Mouse (Mus musculus): ENCODE results near the gene Fmnl2.

Gene Fmnl2

DNA sequence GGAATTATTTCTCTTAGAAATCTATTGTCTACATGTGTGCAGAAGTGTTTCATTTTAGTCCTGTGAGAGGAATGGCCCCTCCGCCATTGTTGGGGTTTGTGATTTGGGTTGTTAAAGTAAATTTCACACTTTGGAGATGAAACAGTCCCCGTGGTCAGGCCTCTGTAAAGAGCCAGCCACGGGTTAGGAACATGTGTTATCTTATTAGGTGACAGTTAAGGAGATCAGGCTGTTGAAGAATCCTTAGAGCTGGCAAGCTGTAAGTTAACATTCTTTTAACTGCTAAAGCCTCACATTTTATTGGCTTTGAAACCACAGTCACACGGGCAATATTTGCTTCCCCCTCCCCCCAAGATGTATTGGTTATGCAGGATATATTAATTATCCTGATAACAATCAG is 131.7 kb downstream of the Fmnl2 start:
- no peak for DNase-seq

DNA sequence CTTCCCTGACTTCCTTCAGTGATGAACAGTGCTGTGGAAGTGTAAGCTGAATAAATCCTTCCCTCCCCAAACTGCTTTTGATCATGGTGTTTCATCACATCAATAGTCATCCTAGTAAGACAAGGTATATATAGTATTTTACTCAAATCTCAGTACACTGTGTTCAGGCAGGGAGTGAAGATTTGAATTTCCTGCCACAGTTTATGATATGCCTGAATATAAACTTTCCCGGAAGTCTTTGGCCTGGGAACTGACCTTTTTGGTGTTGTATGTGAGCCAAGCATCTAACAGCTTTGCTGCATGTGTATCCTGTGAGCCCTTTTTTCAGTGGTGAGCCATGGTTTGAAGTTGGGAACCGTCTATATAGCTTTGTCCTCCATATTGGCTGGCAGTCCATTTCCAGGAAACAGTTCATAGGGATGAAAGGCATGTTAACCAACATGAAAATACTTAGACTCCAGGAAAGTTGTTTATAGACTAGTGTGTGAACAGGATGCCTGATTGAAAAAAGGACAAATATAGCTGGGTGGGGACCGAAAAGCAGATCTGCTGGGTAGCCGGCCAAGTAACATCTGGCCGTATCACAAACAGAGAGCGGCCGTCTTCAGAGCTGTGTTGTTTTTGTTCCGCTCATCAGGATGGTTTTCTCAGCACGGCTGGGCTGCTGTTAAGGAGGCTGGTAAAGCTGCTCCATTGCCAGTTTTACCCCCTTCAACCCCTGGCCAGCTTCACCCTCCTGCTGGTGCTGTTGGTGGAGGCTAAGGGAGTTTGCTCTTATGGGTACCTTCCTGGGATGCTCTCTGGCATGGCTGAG is 133.4 kb downstream of the Fmnl2 start:
- no peak for DNase-seq

DNA sequence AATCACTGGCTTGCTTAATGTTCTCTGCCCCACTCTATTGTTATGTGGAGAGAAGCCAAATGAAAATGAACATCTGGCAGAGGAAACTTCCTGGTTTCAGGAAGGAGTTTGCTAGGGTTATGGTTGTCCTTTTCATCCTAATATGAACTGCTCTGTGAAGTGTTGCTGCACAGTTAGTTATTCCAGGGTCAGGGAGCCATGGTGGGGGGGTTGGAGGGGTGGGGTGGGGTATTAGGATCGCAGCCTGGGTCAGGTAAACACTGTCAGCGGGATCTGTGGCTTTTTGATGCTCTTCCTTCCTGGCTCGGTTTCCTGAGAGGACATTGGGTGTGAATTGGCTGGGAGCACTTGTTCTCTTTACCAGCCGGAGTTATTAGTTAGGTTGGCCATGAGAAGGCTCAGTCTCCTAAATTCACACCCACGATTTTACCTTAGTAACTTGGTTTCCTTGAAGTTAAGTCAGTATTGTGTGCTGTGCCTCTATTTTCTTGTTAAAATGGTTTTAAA is 134.1 kb downstream of the Fmnl2 start:
- no peak for DNase-seq

DNA sequence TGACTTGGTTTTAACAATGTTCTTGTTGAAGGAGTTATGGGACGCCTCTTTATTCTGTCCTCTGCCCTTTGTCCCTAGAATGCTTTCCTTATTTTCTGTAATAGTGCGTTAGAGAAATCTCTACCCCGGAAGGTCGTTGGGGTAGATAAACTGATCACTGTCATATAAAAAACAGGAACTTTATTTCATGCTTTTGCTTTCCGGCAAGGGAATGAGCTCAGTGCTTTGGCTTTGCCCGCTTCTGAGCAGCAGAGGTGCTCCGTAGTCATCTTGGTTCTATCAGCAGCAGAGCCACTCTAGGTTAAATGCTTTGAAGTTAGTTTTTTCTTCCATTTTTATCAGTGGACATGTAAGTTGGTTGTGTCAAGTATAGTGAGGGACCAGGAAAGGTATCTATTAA is 135.6 kb downstream of the Fmnl2 start:
- DNase-seq: no peak

DNA sequence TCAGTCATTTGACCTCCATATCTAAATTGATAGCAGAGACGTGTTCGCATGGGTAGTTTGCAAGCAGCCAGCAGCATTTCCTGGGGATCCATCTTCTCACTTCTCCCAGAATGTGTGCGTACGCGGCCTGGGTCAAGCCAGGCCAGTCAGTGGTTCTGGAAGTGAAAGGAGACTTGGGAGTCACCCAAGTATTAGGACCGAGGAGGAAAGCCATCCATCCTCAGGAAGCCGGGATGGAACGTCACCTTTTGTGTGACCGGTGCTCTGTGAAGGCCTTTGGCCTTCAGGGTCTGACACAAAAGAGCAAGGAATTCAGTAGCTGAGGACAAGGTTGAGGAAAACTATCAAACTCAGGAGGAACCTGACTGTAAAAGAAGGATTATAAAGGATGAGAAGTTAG is 136.9 kb downstream of the Fmnl2 start:
- no peak for DNase-seq

DNA sequence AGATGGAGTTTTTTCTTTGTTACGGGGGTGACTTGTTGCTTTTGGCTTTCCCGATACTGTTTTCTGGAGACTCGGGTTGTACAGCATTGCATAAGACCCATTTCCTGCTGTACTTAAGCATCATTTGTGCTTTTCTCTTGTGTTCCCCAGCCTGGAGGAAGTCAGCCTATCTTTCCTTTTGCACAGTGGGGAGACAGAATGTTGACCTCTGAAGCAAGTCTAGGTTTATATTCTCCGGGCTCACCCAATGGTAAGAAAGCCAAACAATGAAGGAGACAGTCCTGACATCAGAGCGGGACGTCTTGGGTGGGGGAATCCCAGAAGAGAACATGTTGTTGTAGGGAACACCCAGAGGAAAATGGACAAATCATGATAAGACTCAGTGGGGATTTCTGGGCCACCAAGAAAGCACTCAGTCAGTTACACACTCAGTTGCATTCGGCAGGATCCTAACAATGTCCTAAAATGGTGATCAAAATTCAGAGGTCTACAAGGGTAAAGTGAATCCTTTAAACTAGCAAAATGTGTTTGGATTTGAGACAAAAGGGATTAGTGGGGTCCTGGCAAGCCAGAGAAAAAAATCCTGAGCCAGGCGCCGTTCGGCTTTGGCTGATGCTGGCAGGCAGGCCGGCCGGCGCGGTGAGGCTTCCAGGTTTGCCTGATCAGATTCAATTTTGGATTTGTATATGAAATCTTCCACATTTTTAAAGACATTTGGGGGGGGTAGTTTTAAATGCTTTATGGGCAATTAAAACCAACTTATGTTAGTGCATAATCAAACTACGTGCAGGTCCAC is 140.5 kb downstream of the Fmnl2 start:
- DNase-seq: no peak

DNA sequence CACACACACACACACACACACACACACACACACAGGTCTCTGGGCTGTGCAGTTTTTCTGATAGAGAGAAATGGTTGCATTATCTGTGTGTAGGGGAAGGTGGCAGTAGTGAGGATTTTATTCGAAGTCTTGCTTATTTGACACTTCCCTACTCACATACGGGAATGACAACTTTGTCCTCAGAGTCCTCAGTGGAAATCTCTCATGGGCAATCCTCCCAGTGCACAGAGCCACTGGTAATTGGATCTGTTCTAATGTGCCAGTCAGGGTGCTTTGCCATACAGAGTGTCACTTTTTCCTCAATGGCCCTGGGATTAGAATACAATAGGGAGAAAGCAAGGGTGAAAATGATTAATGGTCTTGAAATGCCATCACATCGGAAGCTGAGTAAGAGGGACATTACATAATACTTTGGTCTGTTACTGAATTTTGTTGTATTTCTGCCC is 141.9 kb downstream of the Fmnl2 start:
- DNase-seq: no peak

DNA sequence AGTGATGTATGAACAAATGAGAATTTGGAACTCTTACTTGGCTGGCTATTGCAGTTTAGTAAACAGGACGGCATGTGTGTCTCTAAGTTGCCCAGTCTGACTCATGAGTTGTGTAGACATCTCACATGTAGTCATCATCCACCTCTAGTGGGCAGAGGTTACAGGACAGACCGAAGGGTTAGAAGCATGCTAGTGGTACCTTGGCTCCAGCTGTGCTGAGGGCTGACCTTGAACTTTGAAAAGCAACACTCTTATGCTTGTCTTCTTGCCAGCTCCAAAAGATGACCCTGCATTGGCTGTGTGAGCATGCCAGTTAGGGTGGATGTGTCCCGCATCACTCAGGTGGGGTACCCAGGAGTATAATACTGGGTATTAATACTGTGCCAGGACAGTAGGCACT is 142.8 kb downstream of the Fmnl2 start:
- DNase-seq: no peak

DNA sequence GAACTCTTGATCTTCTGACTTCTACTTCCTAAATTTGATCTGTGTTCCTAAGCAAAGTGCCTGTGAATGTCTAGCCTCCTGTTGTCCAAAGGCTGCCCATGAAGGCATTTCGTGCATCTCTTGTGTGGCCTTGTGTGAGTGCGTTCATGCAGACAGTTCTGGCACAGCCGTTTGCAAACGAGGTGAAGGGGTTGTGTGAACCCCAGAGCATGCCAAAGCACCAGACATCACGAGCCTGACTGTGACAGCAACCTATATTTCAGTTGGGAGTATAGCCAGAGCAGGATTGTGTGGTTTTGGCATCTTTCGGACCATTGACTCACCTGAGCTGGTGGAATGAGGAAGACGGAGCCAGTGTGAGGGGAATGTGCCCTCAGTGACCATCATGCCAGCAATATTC is 148.5 kb downstream of the Fmnl2 start:
- DNase-seq: no peak

DNA sequence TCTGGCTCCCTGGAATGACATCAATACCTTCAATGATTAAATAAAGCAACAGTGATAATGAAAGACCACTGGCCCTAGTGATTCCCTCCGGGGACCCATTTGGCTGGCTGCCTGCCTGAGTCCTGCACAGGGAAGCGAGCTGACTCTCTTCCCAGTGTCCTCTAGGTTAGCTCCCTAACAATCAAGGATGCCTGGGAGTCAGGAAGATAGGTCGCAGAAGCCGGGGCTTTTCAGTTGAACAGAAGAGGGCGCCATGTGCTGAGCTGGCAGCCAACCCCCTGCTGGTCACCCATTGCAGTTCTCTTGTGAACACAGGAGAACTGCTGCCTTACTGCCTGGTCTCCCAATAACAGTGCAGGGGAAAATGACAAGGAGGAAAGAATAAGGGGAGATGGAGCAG is 149.5 kb downstream of the Fmnl2 start:
- DNase-seq: no peak

DNA sequence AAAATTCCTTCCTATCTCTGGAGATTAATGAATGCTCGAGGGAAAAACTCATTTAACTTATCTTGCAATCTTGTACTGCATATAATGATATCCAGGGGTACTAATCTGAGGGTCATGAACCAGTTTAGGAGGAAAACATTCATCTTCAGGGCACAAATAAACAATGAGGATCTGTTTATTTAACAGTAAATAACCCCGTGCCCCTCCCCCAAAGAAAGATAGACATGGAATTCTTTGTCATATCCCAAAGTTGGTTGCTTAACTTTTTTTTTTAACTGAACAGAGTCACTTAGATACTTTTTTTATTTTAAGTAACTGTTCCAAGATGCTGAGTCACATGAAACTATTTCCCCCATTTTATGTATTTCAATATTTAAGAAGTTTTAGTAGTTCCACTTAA is 155.4 kb downstream of the Fmnl2 start:
- no peak for DNase-seq

DNA sequence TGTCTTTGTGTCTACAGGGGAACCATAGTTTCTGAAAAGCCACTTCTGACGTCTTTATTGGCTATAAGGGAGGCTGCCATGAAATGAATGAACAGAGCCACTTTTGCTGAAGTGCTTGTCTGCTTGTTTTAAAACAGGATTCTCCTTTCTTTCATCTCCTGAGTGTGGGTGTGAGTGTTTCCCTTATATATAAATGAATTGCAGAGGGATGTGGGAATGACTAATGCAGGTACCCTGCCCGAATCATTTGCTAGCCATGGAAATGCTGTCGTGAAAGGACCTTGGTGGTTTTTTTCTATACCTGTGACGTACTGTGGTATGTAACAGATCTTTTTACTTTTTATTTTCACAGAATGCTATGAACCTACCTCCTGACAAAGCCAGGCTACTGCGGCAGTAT is 156.8 kb downstream of the Fmnl2 start:
- DNase-seq: no peak

DNA sequence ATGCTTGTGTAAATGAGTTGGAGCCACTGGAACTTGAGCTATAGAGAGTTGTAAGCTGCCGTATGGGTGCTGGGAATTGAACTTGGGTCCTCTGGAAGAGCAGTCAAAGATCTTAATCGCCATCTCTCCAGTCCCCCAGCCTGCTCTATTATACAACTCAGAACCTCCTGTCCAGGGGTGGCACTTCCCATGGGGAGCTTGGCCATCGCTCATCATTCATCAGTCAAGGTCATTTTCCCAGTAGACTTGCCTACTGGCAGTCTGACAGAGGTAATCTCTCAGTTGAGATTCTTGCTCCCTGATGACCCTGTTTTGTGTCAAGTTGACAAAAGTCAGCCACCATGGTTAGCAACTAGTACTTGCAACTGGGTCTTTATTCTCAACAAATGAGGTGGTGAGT is 165.3 kb downstream of the Fmnl2 start:
- no peak for DNase-seq

DNA sequence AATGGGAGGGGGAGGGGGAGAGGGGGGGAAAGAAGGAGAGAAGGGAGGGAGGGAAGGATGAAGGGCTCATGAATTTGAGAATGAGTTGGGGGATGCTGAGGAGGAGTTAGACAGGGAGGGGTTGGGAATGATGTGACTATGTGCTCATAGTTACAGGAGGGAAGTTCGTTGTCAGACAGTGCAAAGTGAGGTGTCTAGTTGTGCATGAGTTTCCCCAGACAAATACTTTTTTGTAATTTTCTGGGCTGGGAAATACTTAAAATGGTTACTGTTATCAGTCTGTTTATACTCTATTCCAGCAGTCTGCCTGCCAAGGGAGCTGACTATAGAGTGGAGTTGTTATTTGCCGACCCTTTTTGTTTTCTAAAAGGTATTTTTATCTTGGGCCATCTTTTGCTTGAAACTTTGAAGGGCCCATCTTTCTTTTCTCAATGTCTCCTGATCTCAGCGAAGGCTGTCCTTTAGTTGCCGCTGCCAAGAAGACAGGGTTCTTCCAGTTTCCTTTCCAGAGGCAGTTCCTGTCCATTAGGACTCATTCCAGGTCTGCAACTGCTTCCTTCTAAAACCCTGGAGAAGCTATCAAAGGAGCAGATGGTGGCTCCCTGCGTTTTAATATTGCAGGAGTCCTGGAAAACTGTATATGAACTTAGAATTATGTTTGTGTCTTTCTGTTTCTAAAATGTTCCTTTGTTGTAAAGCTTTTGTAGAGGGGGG is 168.6 kb downstream of the Fmnl2 start:
- no peak for DNase-seq

DNA sequence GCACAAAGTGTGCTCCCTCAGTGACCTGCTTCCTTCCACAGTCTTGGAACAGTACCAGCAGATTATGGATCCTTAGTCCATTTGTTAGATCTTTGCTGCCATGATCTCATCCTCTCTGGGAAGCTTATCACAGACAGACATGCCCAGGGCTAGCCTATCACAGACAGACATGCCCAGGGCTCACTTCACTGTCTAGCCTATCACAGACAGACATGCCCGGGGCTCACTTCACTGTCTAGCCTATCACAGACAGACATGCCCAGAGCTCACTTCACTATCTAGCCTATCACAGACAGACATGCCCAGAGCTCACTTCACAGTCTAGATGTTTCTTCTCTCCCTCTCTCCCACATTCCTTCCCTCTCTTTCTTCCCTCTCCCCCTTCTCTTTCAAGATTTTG is 171.2 kb downstream of the Fmnl2 start:
- DNase-seq: no peak

DNA sequence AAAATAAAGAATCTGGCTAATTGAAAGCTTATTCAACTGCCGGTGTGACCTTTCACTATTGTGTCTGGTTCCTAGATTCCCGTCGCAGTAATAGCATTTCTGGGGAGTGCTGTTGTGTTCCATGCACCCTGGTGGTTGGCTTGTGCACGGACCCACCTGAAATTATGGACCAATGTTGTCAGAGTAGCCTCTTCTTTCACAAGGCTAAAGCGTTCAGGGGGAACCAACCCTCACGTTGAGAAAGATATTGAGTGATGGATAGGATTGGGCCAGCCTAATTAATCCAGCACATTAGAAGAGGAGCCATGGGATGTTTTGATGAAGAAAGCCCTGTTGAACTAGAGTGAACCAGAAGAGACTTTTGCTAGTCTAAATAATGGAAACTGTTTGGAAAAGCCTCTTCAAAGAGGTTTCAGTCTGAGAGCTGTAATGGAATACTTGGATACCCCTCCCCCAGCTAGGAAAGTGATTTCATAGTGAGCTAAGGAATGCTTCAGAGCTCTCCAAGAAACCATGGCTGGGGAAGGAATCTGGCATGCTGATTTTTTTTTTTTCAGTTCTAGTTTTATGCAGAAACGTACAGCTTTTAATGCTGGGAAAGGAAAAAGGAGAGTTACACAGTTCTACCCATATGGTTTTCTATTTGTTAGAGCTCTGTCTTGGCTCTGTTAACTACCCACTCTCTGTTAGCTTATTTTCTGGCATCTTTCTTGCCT is 172.2 kb downstream of the Fmnl2 start:
- DNase-seq: no peak

DNA sequence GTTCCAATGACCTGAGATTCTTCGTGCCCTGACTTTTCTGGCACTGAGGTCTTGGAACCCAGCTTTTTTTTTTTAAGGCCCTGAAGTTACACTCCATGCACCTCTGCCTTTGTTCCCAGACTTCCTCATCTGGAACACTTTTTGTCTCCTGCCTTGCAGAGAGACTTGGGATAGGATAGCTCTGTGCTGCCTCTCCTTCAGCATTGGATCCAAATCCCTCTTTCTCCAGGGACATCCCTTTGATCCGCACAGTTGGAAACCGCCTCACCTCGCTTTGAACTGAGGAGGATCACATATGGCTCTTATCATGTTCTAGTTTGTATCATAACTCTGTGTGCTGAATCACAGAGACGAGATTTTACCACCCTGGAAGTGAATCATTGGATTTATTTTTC is 172.8 kb downstream of the Fmnl2 start:
- DNase-seq: no peak

DNA sequence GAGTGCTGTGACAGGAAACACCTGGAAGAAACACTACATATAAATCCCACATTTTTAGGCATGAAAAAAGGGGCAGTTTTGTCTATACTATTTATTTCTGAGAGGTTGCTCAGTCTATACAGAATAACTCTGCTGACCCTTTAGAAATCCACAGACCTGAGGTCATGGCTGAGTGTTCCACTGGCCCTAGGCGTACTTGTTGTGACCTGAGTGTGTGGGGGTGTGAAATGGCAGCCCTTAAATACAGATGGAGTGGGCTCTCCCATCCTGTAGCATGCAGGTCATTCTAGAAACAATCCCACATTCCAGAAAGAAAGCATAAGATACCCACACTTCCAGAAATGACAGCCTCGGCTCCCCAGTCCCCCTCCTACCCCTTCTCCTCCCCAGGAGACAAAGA is 180.6 kb downstream of the Fmnl2 start:
- no peak for DNase-seq

DNA sequence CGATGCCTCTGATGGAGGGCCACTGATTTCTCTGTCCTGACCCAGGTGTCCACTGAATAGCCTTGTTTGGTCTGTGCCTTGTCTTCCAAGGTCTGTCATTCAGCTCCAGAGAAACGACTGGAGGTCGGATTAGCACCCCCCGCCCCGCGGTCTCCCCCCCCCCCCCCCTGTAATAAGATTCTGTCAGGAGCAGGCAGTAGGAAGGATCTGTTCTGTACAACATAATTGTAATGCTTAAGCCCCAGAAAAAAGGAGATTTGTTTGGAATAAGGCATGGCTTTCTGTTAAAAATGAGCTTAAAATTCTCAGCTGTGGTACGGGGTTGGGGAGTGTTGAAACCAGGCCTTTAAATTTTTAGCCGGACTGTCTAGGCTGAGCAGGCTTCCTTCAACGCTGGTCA is 181.1 kb downstream of the Fmnl2 start:
- no peak for DNase-seq

DNA sequence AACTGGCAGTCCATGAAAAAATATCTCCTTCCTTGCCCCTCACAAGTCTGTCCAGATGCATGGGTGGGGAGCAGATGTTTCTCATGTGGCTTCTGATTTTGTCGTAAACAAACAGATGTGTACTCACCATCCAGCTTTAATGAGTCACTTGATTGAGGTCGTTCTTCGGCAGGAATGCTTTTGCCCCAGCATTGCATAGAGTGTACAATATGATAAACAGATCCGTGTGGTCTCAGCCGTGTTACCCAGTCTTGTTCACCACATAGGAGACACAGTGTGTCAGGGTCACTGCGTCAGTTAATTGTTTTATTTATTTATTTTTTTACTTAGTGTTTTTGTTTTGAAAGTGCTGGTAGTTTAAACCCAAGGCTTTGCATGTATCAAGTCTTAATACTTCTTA is 189.4 kb downstream of the Fmnl2 start:
- no peak for DNase-seq

DNA sequence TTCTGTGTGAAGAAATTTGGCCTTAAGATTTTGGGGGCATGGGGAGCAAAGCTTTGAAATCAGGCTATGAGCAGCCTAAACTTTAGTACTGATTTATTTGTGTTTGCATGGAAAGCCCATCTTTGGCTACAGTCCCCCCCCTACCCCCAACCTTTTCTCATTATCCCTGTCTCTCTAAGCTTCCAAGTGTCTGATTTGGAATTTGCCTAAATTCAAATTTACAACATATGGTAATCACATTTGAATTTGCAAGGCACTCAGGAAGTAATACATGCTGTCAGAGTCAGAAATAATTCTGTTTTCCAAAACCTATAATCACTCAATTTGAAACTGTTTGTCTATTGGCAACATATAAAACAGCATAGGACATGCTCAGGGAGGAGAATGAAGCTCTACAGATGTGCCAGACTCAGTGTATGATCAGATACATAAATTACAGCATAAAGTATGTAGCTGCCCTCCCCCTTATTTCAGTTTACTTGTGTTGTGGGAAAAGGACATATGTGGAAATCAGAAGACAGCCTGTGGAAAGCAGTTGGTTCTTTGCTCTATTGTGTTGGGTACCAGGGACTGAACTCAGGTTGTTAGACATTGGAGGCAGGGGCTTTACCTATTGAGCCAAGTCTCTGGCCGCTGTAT is 190.2 kb downstream of the Fmnl2 start:
- DNase-seq: no peak

DNA sequence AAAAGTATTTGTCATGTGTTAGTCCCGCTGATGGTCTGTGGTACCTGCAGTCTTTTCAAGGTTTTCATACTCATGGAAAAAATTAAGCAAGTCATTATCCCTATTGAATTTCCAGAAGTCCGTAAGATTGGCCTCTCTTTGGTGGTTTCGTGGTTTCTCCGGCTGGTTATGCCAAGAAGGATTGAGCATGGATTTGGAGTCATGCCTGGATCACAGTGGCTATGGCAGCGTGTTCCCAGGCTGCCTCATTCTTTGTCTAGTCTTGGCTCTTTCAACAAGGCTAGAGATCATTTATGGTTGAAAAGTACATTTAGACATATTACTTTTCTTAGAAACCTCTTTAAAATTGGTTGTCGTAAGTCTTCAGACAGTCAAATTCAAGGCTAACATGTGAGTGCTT is 192.7 kb downstream of the Fmnl2 start:
- no peak for DNase-seq

Data from right cerebral cortex, postnatal 25 days (tissue).